In genomic region chr17:53587074-53587851, GRCm38 (mm10) we compare ENCODE assay signal across 8 mouse cellular contexts. TPM values are rescaled to one million over a fixed set of nuclear protein-coding genes. Genes with fewer than 3 reads are reported as not detected.
DNase-seq lines count a peak whose midpoint lies in the region; ATAC-seq and TF ChIP-seq lines count a peak whose summit lies in the region.

No protein-coding gene starts in this region.

- H3K27ac ChIP-seq in bone marrow macrophage, adult 2 months (ENCODE audit: insufficient read depth, low read depth, low read length): peak overlapping the region; percentile 80
- H3K27ac ChIP-seq in forebrain, embryonic 15.5 days (replicated peaks): peak overlapping the region; percentile 74
- peak overlapping the region; percentile 81 for H3K27ac ChIP-seq in lung, postnatal 0 days (ENCODE audit: low read length)

- H3K9me3 ChIP-seq in forebrain, embryonic 15.5 days: no peaks in the 10 kb centered on the region
- no peaks in the 10 kb centered on the region for H3K9me3 ChIP-seq in lung, postnatal 0 days (ENCODE audit: low read length)

- peak; percentile 66 for DNase-seq in ES-CJ7 (ENCODE audit: low read depth, low spot score)
- peak; percentile 87 to 93 for DNase-seq in heart, postnatal 14 days
- peak; percentile 81 to 93 for DNase-seq in layer of hippocampus, adult 18-20 months (ENCODE audit: low spot score in 2 of 2)
- peak; percentile 97 for DNase-seq in lung, postnatal 0 days (ENCODE audit: low spot score)
- peak; percentile 90 for DNase-seq in right cerebral cortex, adult 18-20 months
- peak; percentile 76 to 91 for DNase-seq in urinary bladder, adult 18-20 months (ENCODE audit: low spot score in 2 of 2)

- peak; percentile 96 for ATAC-seq in forebrain, embryonic 15.5 days (replicated peaks)
- peak; percentile 96 for ATAC-seq in lung, postnatal 0 days

- H3K9ac ChIP-seq in forebrain, embryonic 15.5 days (replicated peaks): no peak overlapping the region
- H3K9ac ChIP-seq in lung, postnatal 0 days (replicated peaks; ENCODE audit: low read depth): no peak overlapping the region

- peak overlapping the region; percentile 4; the same call in 1 of the 2 replicates for H3K4me2 ChIP-seq in forebrain, embryonic 15.5 days (replicated peaks)
- peak overlapping the region; percentile 27; the same call in 1 of the 2 replicates for H3K4me2 ChIP-seq in lung, postnatal 0 days (replicated peaks; ENCODE audit: low read depth, low read length)

- H3K36me3 ChIP-seq in forebrain, embryonic 15.5 days: no peaks in the 10 kb centered on the region
- no peaks in the 10 kb centered on the region for H3K36me3 ChIP-seq in lung, postnatal 0 days (ENCODE audit: insufficient read depth, low read length)

- TF ChIP-seq CTCF in bone marrow macrophage, adult 2 months (IDR thresholded peaks at IDR 0.05; ENCODE audit: low read depth, low read length): no peak
- TF ChIP-seq CTCF in lung, postnatal 0 days (IDR thresholded peaks at IDR 0.05): no peak

- TF ChIP-seq EP300 in lung, postnatal 0 days (IDR thresholded peaks at IDR 0.05): peak; percentile 93

- intact Hi-C loops in heart, postnatal 14 days (cut with DNase I): no loop called here

- peak overlapping the region; percentile 42 for H3K4me3 ChIP-seq in bone marrow macrophage, adult 2 months (ENCODE audit: insufficient read depth, low read length)
- H3K4me3 ChIP-seq in forebrain, embryonic 15.5 days: no peak overlapping the region
- no peak overlapping the region for H3K4me3 ChIP-seq in lung, postnatal 0 days (ENCODE audit: low read depth, low read length)

- peaks cover 51% of the 10 kb centered on the region for H3K4me1 ChIP-seq in bone marrow macrophage, adult 2 months (ENCODE audit: control insufficient read depth, insufficient read depth, low read length)
- peaks cover 21% of the 10 kb centered on the region for H3K4me1 ChIP-seq in forebrain, embryonic 15.5 days
- peaks cover 11% of the 10 kb centered on the region for H3K4me1 ChIP-seq in lung, postnatal 0 days (ENCODE audit: insufficient read depth, low read depth, low read length)

- WGBS in forebrain, embryonic 15.5 days: 34% methylated on average over 14 of the region's 14 CpGs
- WGBS in lung, postnatal 0 days: 17% methylated on average over 14 of the region's 14 CpGs

- H3K27me3 ChIP-seq in forebrain, embryonic 15.5 days: no peaks in the 10 kb centered on the region
- H3K27me3 ChIP-seq in lung, postnatal 0 days (replicated peaks; ENCODE audit: insufficient read depth, low read length): no peaks in the 10 kb centered on the region

- TF ChIP-seq POLR2A in bone marrow macrophage, adult 2 months (IDR thresholded peaks at IDR 0.05; ENCODE audit: borderline replicate concordance, low read depth, low read length): no peak

RNA-seq across cellular contexts. Expression of gene Kat2b, which starts 20.6 kb away (rescaled TPM):
- 34.4 and 48.5 TPM in 2 replicates for polyA plus RNA-seq in bone marrow macrophage, adult 2 months (2012; ENCODE audit: insufficient read depth, insufficient read length, missing spikeins)
- 6.3 and 6.5 TPM in 2 replicates for polyA plus RNA-seq in forebrain, embryonic 15.5 days (2015; fragmentation: Nextera tagmentation; extraction: Ambion mirVana)
- total RNA-seq in heart, postnatal 14 days (2021): 10 to 100 TPM; 73.5 to 91.5 TPM
- 10 to 100 TPM; 16.9 to 18.4 TPM for total RNA-seq in layer of hippocampus, adult 18-20 months (2021)
- polyA plus RNA-seq in lung, postnatal 0 days (2015; fragmentation: Nextera tagmentation; extraction: Ambion mirVana): 9.4 and 9.8 TPM in 2 replicates

RNA-seq across cellular contexts. Expression of gene Pp2d1, which starts 48.0 kb away (rescaled TPM):
- polyA plus RNA-seq in bone marrow macrophage, adult 2 months (2012; ENCODE audit: insufficient read depth, insufficient read length, missing spikeins): not detected in 2 replicates
- polyA plus RNA-seq in forebrain, embryonic 15.5 days (2015; fragmentation: Nextera tagmentation; extraction: Ambion mirVana): 0.23 and 0.73 TPM in 2 replicates
- total RNA-seq in heart, postnatal 14 days (2021): not detected
- not detected for total RNA-seq in layer of hippocampus, adult 18-20 months (2021)
- 0.23 and 0.27 TPM in 2 replicates for polyA plus RNA-seq in lung, postnatal 0 days (2015; fragmentation: Nextera tagmentation; extraction: Ambion mirVana)
